Mouse (Mus musculus) kidney, embryonic 15.5 days (tissue): Measurements from ENCODE around the gene Gm9821. TPM values are rescaled to one million over a fixed set of nuclear protein-coding genes. Genes with fewer than 3 reads are reported as not detected.
A peak's percentile ranks its signal among the peaks of the same experiment; 100 is the strongest.

ENCODE experiments used
- ATAC-seq: fragments of 200-750 bp; cut with Nextera tagmentation; replicated peaks from 2 replicates; pipeline ENCODE4 v1.8.0; 2017; ENCODE audit warnings: moderate TSS enrichment; ENCODE audit not compliant: low FRiP score
- H3K27ac ChIP-seq: fragments of 300-500 bp; sonication (generic); 2 replicates; pipeline ENCODE4 v1.5.1; 2015; ENCODE audit warnings: mild to moderate bottlenecking, inconsistent platforms
- H3K27me3 ChIP-seq: fragments of 300-500 bp; sonication (generic); 2 replicates; pipeline ENCODE4 v1.6.1; 2015; ENCODE audit warnings: inconsistent platforms
- H3K36me3 ChIP-seq: fragments of 300-500 bp; sonication (generic); 2 replicates; pipeline ENCODE4 v1.6.1; 2015; ENCODE audit warnings: inconsistent platforms
- H3K4me1 ChIP-seq: fragments of 300-500 bp; sonication (generic); 2 replicates; pipeline ENCODE4 v1.6.1; 2015; ENCODE audit warnings: inconsistent platforms
- H3K4me2 ChIP-seq: fragments of 300-500 bp; sonication (generic); 2 replicates; pipeline ENCODE4 v1.6.1; 2015; ENCODE audit warnings: moderate library complexity, mild to moderate bottlenecking, inconsistent platforms
- H3K4me3 ChIP-seq: fragments of 300-500 bp; sonication (generic); replicated peaks from 2 replicates; pipeline ENCODE4 v1.5.1; 2015; ENCODE audit warnings: mild to moderate bottlenecking, inconsistent platforms
- H3K9ac ChIP-seq: fragments of 300-500 bp; sonication (generic); 2 replicates; pipeline ENCODE4 v1.6.1; 2015; ENCODE audit warnings: mild to moderate bottlenecking, inconsistent platforms
- H3K9me3 ChIP-seq: fragments of 300-500 bp; sonication (generic); replicated peaks from 2 replicates; pipeline ENCODE4 v1.6.1; 2016; ENCODE audit warnings: inconsistent platforms
- WGBS: fragments of 180-500 bp; shearing (Covaris S2); methylation state at CpG from one replicate; pipeline ENCODE4 v1.1.7; 2015; ENCODE audit warnings: mixed read lengths; 5-methylcytosine and 5-hydroxymethylcytosine counted together
- polyA plus RNA-seq: library from polyadenylated mRNA; unstranded; fragments of >200 nt; fragmentation: Nextera tagmentation; extraction: Ambion mirVana; gene quantifications from 2 replicates; pipeline ENCODE4 v1.2.1, GENCODE M21; 2015

Gm9821 gene
- polyA plus RNA-seq, 1 experiment from 2014 or later: 0.53 TPM

DNA sequence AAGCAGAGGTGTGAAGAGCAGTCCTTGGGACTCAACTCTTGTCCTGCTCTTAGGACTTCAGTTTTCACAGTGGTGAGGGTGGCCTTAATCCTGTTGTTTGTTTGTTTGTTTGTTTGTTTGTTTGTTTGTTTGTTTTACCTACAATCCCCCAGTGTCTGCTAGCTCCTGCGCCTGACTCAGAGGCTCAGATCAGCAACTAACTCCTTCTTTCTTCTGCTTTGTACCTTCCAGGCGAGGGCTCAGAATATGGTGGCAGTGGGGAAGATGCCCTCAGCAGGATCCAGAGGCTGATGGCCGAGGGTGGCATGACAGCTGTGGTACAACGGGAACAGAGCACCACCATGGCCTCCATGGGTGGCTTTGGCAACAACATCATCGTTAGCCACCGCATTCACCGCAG, 28.4 kb upstream of the Gm9821 start:
- Histone ChIP-seq H3K27ac (no peak overlapping the region), H3K4me3 (no peak overlapping the region), H3K4me2 (no peak overlapping the region), H3K9ac (no peak overlapping the region), H3K9me3 (no peaks in the 10 kb centered on the region), H3K36me3 (peaks cover 71% of the 10 kb centered on the region), H3K27me3 (peaks cover 19% of the 10 kb centered on the region), H3K4me1 (peaks cover 13% of the 10 kb centered on the region)
- 92% methylated on average over 7 of the region's 7 CpGs for WGBS
- ATAC-seq: no peak

GRCm38 (mm10) chr2:91920130-91920529, 25.4 kb upstream of the Gm9821 start:
- no peak overlapping the region for H3K9ac ChIP-seq
- WGBS: 80% methylated on average over 4 of the region's 4 CpGs
- ATAC-seq: no peak

GRCm38 (mm10) chr2:91921181-91921789, 24.2 kb upstream of the Gm9821 start:
- peak overlapping the region; percentile 62 for H3K4me3 ChIP-seq
- peak overlapping the region; percentile 19; the same call in 1 of the 2 replicates for H3K9ac ChIP-seq
- H3K27me3 ChIP-seq: peaks cover 50% of the 10 kb centered on the region
- ATAC-seq: peak; percentile 37
- no peak overlapping the region for H3K27ac ChIP-seq
- peaks cover 31% of the 10 kb centered on the region for H3K36me3 ChIP-seq
- 4% methylated on average over 31 of the region's 31 CpGs for WGBS
- H3K4me2 ChIP-seq: peak overlapping the region; percentile 99
- no peaks in the 10 kb centered on the region for H3K9me3 ChIP-seq
- H3K4me1 ChIP-seq: peaks cover 32% of the 10 kb centered on the region

More at GRCm38 (mm10) chr2:91920130-91920529, 25.4 kb upstream of the Gm9821 start:
- H3K27ac ChIP-seq: no peak overlapping the region
- H3K27me3 ChIP-seq: peaks cover 45% of the 10 kb centered on the region
- no peak overlapping the region for H3K4me2 ChIP-seq
- peaks cover 32% of the 10 kb centered on the region for H3K4me1 ChIP-seq
- H3K36me3 ChIP-seq: peaks cover 41% of the 10 kb centered on the region
- no peaks in the 10 kb centered on the region for H3K9me3 ChIP-seq
- no peak overlapping the region for H3K4me3 ChIP-seq

DNA sequence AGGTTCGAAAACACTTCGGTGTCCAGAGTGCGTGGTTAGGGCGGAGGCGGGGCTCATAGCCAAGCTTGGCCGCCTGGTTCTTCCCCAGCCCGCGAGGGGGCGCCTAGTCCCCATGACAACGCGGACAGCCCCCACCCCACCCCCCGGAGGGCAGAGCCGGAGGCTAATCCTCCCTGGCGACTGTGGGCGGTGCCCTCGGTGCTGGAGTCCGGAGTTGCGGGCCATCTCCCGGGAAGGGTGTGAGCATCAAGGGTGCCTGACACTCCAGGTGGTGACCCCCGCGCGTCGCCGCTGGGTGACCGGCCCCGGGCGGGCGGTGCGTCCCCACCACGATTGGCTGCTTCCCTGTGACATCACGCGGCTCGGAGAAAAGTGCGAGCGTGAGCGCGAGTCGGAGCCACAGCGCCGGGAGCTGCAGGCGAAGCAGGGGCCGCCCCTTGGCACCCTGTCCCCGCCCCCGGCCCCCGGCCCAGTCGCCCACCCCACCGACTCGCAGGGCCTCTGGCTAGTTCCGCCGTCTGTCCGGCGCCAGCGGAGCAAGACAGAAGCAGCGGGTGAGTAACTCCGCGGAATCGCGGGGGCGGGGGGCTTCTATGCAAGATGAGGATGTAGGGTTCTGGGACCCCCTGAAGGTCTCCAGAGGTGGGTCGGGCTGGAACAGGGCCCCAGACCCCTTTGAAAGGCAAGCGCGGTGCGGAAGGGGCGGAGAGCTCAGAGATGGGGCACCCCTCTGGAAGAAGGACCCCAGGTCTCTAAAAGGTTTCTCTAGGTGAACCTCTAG, 23.5 kb upstream of the Gm9821 start:
- no peak overlapping the region for H3K27ac ChIP-seq
- H3K27me3 ChIP-seq: peaks cover 50% of the 10 kb centered on the region
- H3K36me3 ChIP-seq: peaks cover 25% of the 10 kb centered on the region
- H3K4me2 ChIP-seq: peak overlapping the region; percentile 99
- WGBS: under 1% methylated on average over 63 of the region's 64 CpGs
- H3K9ac ChIP-seq: peak overlapping the region; percentile 19; the same call in 1 of the 2 replicates
- ATAC-seq: peak; percentile 67
- H3K9me3 ChIP-seq: no peaks in the 10 kb centered on the region
- H3K4me1 ChIP-seq: peaks cover 32% of the 10 kb centered on the region
- peak overlapping the region; percentile 62 for H3K4me3 ChIP-seq

GRCm38 (mm10) chr2:91922586-91923414, 22.7 kb upstream of the Gm9821 start:
- Histone ChIP-seq H3K27ac (no peak overlapping the region), H3K36me3 (peaks cover 17% of the 10 kb centered on the region), H3K4me3 (peak overlapping the region; percentile 62), H3K9ac (0 out of 2 replicates have a peak overlapping the region, but pooled peaks have one; percentile 19), H3K4me1 (peaks cover 36% of the 10 kb centered on the region), H3K9me3 (no peaks in the 10 kb centered on the region), H3K4me2 (peak overlapping the region; percentile 99), H3K27me3 (peaks cover 50% of the 10 kb centered on the region)
- ATAC-seq: peak; percentile 1; the same call in 1 of the 2 replicates
- WGBS: 2% methylated on average over 37 of the region's 37 CpGs

DNA sequence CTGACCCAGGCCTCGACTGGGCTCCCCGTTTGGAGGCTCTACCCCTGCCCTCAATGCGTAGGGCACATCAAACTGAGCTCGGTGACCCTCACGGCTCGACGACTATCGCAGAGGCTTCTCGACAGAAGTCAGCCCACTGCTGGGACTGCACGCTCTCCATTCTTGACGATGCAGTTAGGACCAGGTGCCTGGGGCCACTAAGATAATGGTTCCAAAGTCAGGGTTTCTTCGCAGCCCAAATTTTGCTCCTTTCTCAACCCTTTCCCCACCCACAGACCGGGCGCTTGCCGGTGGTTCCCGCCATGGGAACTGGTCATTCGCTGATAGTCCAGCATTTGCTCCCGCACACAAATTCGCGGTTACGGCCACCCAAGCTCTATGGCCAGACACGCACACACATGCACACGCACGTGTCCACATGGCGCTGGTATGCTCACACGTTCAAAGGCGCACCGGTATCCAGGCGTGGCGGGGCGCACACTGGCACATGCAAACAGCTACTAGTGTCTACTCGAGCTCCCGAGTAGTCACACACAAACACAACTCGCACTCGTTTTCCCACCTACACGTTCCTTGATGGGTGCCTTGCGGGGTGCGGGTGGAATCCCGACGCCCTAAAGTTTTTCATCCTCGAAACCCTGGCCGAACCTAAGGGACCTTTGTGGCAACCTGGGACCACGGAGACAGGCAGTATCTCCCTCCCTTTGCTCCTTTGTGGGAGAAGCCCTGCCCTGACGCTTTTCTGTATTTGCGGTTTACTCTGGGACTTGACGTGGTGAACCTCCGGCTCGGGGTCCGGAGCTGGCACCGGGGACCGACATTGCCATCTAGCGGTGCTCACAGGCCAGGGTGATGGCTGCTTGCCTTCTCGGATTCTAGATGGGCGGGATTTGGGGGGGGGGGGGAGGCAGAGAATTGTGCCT, 21.8 kb upstream of the Gm9821 start:
- 4% methylated on average over 54 of the region's 54 CpGs for WGBS
- H3K27ac ChIP-seq: no peak overlapping the region
- peaks cover 41% of the 10 kb centered on the region for H3K4me1 ChIP-seq
- no peaks in the 10 kb centered on the region for H3K9me3 ChIP-seq
- H3K27me3 ChIP-seq: peaks cover 50% of the 10 kb centered on the region
- no peak overlapping the region for H3K9ac ChIP-seq
- peaks cover 8% of the 10 kb centered on the region; the same call in 1 of the 2 replicates for H3K36me3 ChIP-seq
- ATAC-seq: no peak
- H3K4me2 ChIP-seq: peak overlapping the region; percentile 99
- peak overlapping the region; percentile 62 for H3K4me3 ChIP-seq

- H3K27me3 ChIP-seq: peaks cover 50% of the 10 kb centered on the region
- ATAC-seq: no peak
- H3K4me2 ChIP-seq: no peak overlapping the region
- 80% methylated on average over 1 of the region's 1 CpGs for WGBS
- H3K36me3 ChIP-seq: peaks cover 5% of the 10 kb centered on the region; the same call in 1 of the 2 replicates
- H3K9ac ChIP-seq: no peak overlapping the region
- no peak overlapping the region for H3K4me3 ChIP-seq
- H3K9me3 ChIP-seq: no peaks in the 10 kb centered on the region
- peaks cover 45% of the 10 kb centered on the region for H3K4me1 ChIP-seq
- H3K27ac ChIP-seq: no peak overlapping the region
Observed at GRCm38 (mm10) chr2:91924726-91925125, 20.8 kb upstream of the Gm9821 start.

DNA sequence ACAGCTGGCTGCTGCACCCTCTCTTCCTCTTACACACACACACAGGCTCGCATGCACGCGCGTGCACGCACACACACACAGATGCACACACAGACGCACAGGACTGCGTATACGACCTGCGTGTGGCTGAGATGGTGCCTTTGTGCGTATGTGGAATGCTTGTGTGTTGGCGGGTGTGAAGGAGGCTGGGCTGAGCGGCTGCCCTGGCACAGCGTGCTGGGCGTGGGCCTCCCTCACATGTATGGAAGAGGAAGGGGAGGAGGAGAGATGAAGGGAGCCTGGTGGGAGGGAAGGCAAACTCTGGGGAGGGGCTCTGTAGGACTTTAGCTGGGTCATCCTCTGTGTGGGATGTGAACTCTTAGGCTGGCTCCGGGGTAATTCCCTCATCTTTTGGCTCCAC, 20.1 kb upstream of the Gm9821 start:
- WGBS: 84% methylated on average over 15 of the region's 15 CpGs
- H3K36me3 ChIP-seq: peaks cover 7% of the 10 kb centered on the region; the same call in 1 of the 2 replicates
- H3K4me1 ChIP-seq: peaks cover 52% of the 10 kb centered on the region
- H3K9ac ChIP-seq: no peak overlapping the region
- no peaks in the 10 kb centered on the region for H3K9me3 ChIP-seq
- no peak overlapping the region for H3K27ac ChIP-seq
- no peak overlapping the region for H3K4me2 ChIP-seq
- no peak for ATAC-seq
- peaks cover 47% of the 10 kb centered on the region for H3K27me3 ChIP-seq
- H3K4me3 ChIP-seq: no peak overlapping the region

DNA sequence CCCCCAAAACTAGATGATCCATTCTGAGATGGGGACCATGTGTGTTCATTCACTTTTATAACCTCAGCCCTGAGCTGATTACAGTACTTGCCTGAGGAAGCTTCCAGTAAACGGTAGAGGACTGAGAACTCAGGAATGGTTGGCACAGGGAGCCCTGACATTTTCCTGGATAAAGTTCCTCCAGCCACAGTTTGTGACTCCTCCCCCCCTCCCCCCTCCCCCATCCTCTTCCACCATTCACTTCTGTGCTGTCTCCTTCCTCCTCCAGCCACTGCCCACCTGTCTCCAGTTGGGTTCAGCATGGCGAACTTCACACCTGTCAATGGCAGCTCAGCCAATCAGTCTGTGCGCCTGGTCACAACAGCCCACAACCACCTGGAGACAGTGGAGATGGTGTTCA, 18.6 kb upstream of the Gm9821 start, which contains the start of gene Chrm4:
TSS of gene Chrm4 (plus strand) at position 301 of the 400 bp plus-strand sequence.
- Histone ChIP-seq H3K9me3 (no peaks in the 10 kb centered on the region), H3K4me2 (peak within 1 kb of the TSS; percentile 48), H3K27ac (no peak within 1 kb of the TSS), H3K4me1 (peaks cover 51% of the 10 kb centered on the region), H3K4me3 (no peak within 1 kb of the TSS), H3K36me3 (peaks cover 7% of the 10 kb centered on the region; the same call in 1 of the 2 replicates), H3K9ac (no peak within 1 kb of the TSS), H3K27me3 (peaks cover 33% of the 10 kb centered on the region)
- WGBS: 90% methylated on average over 3 of the region's 3 CpGs
- ATAC-seq: no peak

DNA sequence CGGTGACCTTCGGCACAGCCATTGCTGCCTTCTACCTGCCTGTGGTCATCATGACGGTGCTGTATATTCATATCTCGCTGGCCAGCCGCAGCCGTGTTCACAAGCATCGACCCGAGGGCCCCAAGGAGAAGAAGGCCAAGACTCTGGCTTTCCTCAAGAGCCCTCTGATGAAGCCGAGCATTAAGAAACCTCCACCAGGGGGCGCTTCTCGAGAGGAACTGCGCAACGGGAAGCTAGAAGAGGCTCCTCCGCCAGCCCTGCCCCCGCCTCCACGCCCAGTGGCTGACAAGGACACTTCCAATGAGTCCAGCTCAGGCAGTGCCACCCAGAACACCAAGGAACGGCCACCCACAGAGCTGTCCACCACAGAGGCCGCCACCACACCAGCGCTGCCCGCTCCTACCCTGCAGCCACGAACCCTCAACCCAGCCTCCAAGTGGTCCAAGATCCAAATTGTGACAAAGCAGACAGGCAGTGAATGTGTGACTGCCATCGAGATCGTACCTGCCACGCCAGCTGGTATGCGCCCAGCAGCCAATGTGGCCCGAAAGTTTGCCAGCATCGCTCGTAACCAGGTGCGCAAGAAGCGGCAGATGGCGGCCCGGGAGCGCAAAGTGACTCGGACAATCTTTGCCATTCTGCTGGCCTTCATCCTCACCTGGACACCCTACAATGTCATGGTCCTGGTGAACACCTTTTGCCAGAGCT, 17.5 kb upstream of the Gm9821 start:
- Histone ChIP-seq H3K36me3 (peaks cover 7% of the 10 kb centered on the region; the same call in 1 of the 2 replicates), H3K4me2 (peak overlapping the region; percentile 48), H3K9ac (no peak overlapping the region), H3K9me3 (no peaks in the 10 kb centered on the region), H3K4me3 (no peak overlapping the region), H3K4me1 (peaks cover 51% of the 10 kb centered on the region), H3K27me3 (peaks cover 23% of the 10 kb centered on the region), H3K27ac (no peak overlapping the region)
- ATAC-seq: no peak
- WGBS: 48% methylated on average over 34 of the region's 34 CpGs
